Mouse (Mus musculus): ENCODE results near the gene Spata9. TPM values are rescaled to one million over a fixed set of nuclear protein-coding genes. Genes with fewer than 3 reads are reported as not detected.

Spata9 gene
- polyA plus RNA-seq, 1 experiment from 2014 or later = 0.74 TPM

Other genes with a start within 250 kb of the Spata9 start
- gene Glrx, start 127.3 kb upstream of the Spata9 start, polyA plus RNA-seq (2015; fragmentation: Nextera tagmentation; extraction: Ambion mirVana) = 32.2 and 35.7 TPM in 2 replicates
- gene Rhobtb3, start 23.2 kb upstream of the Spata9 start, polyA plus RNA-seq (2015; fragmentation: Nextera tagmentation; extraction: Ambion mirVana) = 3.9 and 4.6 TPM in 2 replicates
- gene Rfesd, start 51.6 kb downstream of the Spata9 start, polyA plus RNA-seq (2015; fragmentation: Nextera tagmentation; extraction: Ambion mirVana) = 241 and 244 TPM in 2 replicates
- gene Gpr150, start 89.8 kb downstream of the Spata9 start, polyA plus RNA-seq (2015; fragmentation: Nextera tagmentation; extraction: Ambion mirVana) = 5.6 and 5.9 TPM in 2 replicates
- 2.6 and 3.1 TPM in 2 replicates for gene Arsk, start 131.5 kb downstream of the Spata9 start, polyA plus RNA-seq (2015; fragmentation: Nextera tagmentation; extraction: Ambion mirVana)
- gene Ttc37, start 131.6 kb downstream of the Spata9 start, polyA plus RNA-seq (2015; fragmentation: Nextera tagmentation; extraction: Ambion mirVana) = 4.5 and 6.6 TPM in 2 replicates